Mouse (Mus musculus) small intestine, adult 2 months (tissue): Measurements from ENCODE around the gene Slc25a47.

ENCODE experiments used
- CTCF ChIP-seq: fragments of 200-500 bp; IDR thresholded peaks from 2 replicates; pipeline ENCODE4 v1.5.1; 2012; ENCODE audit warnings: low read depth, mild to moderate bottlenecking, control low read depth, inconsistent platforms, low read length, moderate library complexity, mixed read lengths; ENCODE audit not compliant: insufficient replicate concordance, insufficient read length; ENCODE audit errors: extremely low read depth
- POLR2A ChIP-seq: fragments of 200-500 bp; IDR thresholded peaks from 2 replicates; pipeline ENCODE4 v1.6.1; 2012; ENCODE audit warnings: low read depth, mild to moderate bottlenecking, control low read depth, inconsistent platforms, low read length, moderate library complexity

DNA sequence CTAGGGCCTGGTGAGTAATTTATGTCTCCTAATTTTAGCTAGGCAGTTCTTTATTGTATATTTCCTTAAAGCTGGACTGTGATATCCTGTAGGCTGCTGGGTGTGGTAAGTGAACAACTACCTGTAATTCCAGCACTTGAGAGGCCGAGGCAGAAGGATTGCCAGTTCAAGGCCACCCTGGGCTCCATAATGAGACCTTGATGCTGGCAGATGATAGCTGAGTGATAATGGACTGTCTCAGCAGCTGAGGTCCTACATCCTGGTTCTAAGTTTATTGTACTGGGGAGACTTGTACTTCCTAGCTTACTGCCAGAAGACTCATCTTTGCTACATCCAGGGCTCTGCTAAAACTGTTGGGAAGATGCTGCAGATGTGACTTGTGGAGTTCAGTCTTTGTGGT lies 26.1 kb upstream of the Slc25a47 start:
- no peak for TF ChIP-seq CTCF
- no peak for TF ChIP-seq POLR2A
